Mouse (Mus musculus): ENCODE measurements around the gene Rmi2.
"Not testable (repeated sequence)": the region's sequence is repeated elsewhere in the genome, so short reads cannot be mapped to it uniquely, and the experiment has no call there.

Rmi2 gene

DNA sequence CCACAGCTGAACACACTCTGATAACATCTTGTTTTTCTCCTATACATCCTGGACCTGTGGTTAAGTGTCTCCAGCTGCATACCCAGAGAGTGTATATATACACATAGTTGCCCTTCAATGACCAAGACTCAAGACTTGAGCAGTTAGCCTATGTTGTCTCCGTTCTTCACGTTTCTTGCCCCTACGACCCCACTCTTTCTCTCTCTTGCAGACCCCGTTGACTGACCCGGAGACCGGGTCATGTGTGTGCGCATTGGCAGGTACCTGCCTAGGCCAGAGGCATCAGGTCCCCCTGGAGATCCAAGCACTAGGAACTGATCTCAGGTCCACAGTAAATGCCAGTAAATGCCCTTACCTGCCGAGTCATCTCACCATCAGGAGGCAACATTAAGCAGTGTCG, 7.6 kb upstream of the Rmi2 start:
- DNase-seq (ENCODE audit: low read depth, low spot score), result no peak

DNA sequence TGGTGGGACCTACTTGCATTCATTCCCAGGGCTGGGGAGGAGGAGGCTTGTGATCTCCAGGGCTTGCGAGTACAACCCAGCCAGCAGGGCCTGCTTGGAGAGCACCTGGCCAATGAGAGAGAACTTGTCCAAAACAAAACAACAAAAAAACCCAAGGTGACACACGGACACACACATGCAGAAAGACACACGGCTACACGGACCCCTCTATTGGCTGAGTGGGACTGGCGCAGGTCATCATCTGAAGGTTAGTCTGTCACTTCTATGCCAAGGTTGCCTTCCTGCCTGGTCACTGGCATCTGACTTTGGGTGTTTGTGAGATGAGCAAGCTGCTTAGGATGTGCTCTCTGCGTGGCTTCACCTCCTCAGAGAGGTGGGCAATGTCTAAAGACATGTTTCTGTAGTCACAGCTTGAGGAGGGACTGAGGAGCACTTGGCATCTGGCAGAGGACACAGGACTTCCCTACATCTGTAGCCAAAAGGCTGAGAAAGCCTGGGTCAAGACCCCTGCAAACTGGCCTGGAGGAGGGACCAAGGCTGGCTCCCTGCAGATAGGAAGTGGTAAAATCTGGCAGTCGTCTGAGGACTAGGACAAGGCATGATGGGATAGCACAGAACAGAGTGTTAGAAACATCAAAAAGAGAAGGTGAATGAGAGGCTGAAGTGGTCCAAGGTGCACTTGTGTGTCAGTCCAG, 6.9 kb upstream of the Rmi2 start:
- DNase-seq (ENCODE audit: low read depth, low spot score), result no peak

DNA sequence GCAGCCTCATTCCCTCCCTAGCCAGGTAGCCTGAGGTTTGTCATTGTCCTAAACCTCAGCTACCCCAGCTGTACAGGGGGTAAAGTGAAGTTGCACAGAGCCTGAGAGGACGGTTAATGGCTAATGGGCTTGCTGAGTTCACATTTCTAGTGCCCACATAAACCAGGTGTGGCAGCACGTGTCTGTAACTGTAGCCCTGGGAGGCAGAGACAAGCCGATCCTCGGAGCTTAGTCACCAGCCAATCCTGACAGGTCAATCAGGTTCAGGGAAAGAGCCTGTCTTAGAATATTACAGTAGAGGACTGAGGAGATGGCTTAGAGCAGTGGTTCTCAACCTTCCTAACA, 6.4 kb upstream of the Rmi2 start:
- no peak for DNase-seq (ENCODE audit: low read depth, low spot score)

DNA sequence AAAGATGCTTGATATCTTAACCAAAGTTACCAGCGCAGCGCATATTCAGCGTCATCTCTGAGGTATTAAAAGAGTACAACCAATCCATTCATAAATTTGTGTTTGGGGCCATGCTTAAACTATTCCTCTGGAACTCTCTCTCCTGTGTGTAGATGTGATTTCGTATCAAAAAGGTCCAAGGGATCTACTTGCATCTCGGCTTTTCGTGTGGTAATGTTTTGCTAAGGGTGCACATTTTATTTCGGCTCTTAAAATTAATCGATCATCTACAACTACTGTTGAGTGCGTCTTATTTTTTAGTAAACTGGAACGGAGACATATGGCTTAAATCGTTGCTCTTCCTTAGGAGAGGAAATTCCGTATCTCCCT, 333 bp upstream of the Rmi2 start:
- DNase-seq (ENCODE audit: low read depth, low spot score), result no peak

DNA sequence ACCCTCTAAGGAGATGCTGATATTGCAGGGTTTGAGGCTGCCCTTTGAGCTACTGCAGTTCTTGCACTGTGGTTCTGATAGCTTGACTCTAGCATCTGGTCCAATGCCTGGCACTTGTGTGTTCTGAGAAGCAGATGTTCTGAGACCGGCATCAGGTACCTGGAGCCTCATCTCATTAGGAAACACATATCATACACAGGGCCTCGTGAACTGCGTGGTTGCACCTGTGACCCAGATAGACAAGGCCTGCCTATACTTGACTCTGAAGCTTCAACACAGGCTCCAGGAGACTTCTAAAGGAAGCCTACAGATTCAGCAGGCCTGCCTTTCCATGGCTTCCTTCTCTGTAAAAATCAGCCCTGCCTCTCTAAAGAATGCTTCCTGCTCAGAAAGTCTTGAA, 1.5 kb downstream of the Rmi2 start:
- no peak for DNase-seq (ENCODE audit: low read depth, low spot score)

DNA sequence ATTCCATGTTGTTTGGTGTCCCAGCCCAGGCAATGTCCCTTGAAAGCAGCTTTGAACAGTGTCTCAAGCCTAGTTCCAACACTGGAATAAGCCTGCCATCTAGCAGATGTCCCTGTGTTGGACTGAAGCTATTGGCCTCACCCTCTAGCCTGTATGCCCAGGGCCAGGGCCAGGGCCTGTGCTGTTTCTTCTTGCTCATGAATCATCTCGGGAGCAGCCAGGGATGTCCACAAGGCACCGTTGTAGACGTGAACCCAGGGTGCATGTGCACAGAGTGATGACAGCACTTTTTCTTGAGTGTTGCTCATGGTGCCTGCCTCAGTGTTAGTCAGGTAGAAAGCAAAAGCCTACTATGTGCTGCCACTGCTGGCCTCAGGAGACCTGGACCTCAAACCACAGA, 2.4 kb downstream of the Rmi2 start:
- DNase-seq (ENCODE audit: low read depth, low spot score), result no peak

DNA sequence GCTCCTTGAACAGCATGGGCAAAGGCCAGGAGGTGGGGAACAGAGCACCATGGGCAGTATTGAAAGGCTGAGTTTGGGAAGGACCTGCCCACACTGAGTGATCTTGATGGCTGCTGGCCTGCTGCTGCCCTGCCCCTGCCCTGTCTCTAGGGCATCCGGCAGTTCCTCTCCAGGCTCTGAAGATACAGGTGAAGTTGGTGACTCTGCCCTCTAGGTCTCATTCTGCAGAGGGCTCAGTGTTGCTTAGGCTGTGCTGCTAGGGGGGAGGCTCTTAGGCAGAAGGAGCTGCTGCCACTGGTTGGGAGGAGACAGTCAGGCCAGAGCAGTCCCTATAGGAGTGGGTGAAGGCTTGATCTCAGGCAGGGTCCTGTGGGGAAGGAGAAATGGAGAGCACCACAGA, 3.0 kb downstream of the Rmi2 start:
- no peak for DNase-seq (ENCODE audit: low read depth, low spot score)

DNA sequence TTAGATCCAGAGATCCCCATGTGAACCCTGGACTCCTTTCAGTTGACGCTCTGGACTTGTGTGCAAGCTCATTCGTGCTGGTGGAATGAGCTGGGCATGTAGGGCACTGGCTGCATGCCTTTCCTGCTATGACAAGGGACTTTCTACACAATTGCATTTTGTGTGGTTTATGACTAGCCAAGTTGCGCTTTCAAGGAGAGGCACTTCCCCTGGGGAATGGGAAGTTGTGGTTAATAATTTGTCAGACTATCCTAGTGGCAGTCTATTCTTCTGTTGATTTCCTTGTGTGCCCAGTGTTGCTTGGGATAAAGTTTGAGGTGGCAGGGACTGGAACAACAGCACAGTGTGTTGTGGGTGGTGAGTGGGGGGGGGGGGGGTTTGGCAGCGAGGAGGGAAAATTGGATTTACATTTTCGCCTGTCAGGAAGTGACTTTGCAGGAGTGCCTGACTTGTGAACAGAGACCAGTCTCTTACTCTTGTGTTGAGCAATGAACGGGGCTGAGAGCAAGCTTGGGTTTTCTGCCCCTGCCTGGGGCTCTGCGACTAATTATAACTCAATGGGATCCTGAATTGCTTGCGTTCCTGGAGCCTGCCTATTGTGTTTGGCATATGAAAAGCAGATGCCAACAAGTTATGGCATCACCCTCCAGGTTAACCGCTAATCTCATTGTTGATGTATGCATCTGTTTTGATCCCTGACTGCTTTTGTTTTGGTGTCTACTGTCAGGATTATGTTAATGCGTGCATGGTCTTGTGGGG, 3.8 kb downstream of the Rmi2 start:
- no peak for DNase-seq (ENCODE audit: low read depth, low spot score)

DNA sequence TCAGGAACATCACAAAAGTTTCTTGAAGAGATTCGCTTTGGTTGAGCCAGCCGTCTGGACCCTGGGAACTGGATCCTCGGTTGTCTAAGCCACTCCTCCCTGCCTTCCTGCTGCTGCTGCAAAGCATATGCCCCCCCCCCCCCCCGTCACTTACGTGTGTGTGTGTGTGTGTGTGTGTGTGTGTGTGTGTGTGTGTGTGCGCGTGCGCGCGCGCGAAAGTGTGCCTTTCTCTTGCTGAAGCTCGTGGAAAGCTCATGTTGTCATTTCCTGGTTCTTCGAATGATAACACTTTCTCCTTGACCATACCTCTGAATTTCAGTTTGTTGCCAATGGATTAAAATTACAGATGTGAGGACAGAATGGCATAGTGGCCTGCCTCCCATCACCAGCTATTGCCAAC, 5.2 kb downstream of the Rmi2 start:
- no peak for DNase-seq (ENCODE audit: low read depth, low spot score)

DNA sequence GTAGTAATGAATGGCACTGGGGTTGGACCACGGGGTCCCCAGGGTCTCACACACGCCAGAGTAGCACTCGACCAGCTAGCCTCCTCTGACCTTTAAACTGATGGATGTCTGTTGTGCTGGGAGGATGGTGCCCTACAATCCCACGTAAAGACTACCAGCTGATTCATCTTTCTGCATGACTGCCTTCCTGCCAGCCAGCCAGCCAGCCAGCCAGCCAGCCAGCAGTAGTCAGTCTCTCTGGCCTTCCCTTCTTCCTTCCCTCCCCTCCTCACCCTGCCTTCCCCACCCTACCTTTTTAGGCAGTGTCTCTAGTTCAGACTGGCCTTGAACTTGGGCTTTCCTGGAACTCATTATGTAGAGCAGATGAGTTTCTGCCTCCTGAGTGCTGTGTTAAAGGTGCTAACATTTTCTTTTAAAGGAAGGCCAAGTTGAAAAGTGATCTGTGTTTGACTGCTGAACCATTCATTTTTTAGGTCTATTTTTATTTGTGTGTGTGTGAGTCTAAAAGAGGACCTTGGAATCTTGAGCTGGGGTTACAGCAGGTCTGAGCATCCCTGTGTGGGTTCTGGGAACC, 7.5 kb downstream of the Rmi2 start:
- DNase-seq (ENCODE audit: low read depth, low spot score), result peak; percentile 86

DNA sequence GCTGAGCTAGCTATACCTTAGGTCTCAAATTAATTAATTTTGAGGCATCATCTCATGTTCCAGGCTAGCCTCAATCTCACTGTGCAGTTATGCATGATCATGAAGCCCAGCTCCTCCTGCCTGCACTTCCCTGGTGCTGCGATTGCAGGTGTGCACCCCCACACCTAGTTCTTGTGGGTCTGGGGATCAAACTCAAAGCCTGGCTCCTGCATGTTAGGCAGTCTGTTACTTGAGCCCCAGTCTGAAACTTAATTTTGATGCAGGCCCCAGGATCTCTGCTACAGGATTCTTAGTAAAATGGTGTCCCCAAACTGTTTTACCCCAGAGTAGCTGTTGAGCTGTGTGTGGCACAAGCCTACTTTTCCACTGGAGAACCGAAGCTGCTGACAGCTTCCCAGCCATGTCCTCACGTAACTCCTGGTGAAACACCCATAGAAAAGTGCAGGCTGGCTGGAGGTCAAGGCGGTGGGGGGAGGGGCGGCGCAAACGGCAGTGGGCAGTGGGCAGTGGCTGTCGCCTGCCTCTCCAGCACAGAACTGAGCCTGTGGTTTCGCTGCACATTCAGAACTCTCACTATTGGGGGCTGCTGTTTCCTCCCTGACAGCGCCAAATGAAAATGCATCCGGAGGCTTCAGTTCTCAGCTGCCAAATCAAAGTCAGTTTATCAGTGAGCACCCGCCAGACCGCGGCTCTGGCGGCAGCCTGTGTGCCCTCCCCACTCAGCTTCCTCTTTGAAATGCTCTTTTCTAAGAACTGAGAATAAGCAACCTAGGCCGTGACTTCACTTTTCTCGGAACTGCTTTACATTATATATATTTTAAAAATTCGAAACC, 8.8 kb downstream of the Rmi2 start:
- peak; percentile 63 for DNase-seq (ENCODE audit: low read depth, low spot score)

DNA sequence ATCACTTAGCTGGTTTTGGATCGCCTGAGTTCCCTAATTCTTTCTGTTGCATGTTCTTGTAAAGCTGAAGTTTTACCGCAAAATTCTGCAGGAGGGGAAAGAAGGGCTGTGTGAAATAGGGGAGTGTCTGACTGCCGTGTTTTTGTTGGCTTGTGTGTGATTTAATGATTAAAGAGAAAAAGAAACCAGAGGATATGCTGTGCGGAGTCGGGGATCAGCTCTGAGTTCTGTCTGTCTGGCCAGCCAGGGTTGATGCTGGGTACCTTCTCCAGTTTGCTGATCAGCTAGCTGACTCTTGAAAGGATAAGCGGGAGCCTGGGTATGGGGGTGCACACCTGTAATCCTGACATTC, 9.4 kb downstream of the Rmi2 start:
- no peak for DNase-seq (ENCODE audit: low read depth, low spot score)

DNA sequence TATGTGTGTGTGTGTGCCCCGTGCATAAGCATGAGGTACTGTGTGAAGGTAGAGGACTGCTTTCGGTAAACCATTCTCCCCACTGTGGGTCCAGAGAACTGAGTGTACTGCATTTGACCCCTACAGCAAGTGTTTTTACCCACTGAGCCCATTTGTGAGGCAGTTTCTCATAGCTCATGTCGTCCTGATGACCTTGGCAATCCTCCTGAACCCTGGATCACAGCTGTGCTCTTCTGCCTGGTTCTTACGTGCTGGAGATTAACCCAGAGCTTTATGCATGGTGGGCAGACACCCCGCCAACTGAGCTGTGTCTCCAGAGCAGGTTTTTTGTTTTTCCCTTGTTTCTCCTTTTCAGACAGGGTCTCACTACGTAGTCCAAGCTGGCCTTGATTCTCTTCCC, 11.1 kb downstream of the Rmi2 start:
- no peak for DNase-seq (ENCODE audit: low read depth, low spot score)

DNA sequence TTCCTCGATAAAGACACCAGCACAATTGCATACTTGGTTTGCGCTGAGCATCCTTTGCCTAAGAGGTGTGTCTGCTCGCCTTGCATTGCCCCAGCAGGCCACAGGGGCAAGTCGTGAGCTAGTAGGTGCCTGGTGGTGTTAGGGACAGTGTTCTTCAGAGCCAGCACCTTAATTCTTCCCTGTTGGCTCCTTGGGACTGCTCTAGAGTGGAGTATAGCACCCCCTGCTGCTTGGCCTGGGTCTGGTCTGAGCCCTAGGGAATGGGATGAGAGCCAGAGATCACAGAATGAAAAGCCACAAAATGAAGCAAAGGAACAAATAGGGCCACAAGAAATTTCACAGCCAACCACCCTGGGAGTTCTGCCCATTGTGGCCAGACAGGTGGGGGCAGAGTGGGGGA, 11.6 kb downstream of the Rmi2 start:
- DNase-seq (ENCODE audit: low read depth, low spot score), result peak; percentile 87

DNA sequence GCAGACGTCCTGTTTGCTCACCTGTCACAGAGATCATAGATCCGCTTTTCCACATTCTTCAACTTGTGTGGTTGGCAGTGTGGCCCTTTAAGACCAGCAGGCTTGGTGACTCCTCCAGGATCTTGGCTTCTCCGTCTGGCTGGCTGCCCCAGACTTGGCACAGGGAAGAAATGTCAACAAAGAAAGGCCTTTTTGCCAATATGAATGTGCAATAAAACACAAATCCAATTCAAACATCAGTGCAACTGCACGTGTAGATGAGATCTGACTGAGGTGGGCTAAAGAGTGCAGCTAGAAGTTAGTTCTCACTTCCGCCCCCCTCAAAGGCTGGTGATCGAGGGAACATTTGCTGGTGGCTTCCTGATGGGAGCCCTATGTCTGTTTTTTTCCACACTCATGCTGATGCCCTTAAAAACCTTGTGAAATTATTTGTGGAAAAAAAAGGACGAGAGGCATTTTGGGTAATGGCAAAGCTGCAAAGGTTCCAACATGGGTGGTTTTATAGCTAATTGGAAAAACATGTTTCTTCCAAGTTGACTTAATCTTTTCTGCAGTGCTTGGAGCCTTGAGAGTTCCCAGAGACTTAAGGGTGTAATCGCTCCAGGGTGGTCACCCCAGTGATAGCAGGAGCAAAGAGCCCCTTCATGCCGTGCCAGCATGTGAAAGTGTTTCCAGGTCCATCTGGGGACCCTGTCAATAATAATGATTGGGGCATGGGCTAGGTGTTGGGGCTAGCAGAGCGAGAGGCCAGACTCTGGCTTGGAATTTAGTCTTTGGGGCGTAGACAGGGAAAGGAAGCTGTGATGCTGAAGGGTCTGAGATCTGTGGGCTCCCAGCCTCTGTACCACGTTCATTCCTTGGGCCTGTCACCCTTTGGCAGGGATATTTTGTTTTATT, 15.4 kb downstream of the Rmi2 start:
- DNase-seq (ENCODE audit: low read depth, low spot score), result peak; percentile 68

DNA sequence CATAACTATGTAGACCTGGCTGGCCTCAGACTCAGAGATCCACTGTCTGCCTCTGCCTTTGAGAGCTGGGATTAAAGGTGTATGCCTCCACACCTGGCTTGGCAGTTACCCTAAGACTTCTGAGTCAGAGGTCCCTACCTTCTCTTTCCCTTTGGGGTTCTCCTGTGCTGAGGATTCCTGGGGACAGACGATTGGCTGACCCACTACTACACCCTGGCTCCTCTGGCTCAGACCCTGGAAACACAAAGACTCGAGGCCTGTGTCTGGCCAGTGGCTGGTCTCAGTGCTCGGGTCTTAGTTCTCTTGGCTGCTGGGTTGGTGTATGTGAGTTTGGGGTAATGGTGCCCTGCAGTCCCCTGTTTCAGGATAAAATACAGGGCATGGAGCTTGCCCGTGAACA, 16.0 kb downstream of the Rmi2 start:
- DNase-seq (ENCODE audit: low read depth, low spot score), result no peak

DNA sequence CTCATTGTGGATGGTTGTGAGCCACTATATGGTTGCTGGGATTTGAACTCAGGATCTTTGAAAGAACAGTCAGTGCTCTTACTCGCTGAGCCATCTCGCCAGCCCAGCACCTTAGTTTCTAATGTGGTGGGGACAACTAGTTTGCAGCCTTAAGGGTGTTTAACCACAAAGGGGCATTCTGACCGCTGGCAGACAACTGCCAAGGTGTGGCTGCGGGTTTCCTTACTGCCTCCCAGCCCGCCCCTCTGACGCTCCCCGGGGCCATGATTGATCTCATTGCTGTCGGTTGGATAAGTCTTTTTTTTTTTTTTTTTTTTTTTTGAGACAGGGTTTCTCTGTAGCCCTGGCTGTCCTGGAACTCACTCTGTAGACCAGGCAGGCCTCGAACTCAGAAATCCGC, 17.4 kb downstream of the Rmi2 start:
- not testable (repeated sequence) for DNase-seq (ENCODE audit: low read depth, low spot score)

DNA sequence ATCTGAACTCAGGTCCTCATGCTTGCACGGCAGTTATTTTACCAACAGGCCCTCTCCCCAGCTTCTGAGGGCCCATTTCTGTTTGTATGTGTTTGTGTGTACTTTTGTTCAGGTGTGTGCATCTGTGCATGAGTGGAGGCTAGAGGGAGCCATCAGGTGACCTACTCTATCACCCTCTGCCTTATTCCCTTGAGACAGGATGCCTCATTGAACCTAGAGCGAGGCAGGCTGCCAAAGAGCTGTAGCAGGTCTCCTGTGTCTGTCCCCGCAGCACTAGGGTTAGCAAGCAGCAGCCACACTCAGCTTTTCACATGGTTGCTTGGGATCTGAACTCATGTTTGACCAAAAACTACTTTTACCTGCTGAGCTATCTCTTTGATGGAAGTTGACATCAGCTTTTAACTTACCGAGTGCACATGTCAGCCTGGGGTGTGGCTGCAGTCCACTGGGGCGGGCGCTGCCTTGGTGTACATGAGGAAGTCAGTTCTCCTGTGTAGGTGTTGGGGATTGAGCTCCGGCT, 24.9 kb downstream of the Rmi2 start:
- no peak for DNase-seq (ENCODE audit: low read depth, low spot score)

DNA sequence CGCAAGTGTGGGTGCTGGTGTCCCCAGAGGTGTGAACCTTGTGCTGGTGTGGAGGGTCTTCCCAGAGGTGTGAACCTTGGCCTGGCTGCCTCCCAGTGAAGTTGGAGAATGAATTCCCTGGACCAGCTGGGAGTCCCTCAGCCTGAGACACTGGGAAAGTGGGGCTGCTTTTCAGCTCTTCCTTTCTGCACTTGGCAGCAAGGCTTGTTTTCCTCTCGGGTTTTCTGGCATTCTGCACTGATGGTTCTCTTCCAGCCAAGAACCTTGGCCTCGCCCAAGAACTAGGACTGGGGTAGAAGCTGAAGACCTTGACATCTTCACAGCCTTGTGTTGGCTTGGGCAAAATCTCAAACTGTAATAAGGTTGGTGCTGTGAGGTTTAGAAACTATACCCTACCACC, 26.5 kb downstream of the Rmi2 start:
- DNase-seq (ENCODE audit: low read depth, low spot score), result peak; percentile 69

DNA sequence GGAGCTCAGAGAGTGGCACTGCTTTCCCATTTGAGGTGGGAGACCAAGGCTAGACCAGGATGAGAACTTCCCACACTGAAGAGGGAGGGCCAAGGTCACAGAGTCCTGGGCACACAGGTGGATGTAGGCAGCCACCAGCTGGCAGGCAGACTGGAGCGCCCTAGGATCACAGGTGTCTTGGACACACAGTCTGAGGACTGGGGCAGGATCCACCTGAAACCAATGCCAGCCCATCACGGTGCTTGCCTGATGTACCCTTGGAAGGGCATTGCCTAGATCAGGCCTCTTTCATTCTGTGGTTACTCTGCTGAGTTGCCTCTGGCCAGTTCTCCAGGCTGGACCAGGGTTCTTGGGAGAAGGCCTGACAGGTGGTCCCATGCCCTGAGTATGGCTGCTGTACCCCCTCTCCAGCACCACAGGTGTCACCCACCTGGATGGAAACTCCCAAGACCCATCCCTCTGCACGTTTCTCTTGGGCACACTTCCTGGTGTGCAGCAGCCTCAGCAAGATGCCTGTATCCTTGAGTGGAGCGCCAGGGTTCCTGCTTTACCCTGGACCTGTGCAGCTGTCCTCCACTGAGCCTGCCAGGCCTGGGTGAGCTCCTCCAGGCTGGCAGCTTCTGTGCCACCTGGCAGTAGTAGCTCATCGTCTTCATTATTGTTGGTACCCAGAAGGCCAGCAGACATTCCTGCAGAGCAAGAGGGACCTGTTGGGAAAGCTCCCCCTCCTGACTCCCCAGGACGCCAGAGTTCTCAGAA, 30.2 kb downstream of the Rmi2 start:
- DNase-seq (ENCODE audit: low read depth, low spot score), result no peak

DNA sequence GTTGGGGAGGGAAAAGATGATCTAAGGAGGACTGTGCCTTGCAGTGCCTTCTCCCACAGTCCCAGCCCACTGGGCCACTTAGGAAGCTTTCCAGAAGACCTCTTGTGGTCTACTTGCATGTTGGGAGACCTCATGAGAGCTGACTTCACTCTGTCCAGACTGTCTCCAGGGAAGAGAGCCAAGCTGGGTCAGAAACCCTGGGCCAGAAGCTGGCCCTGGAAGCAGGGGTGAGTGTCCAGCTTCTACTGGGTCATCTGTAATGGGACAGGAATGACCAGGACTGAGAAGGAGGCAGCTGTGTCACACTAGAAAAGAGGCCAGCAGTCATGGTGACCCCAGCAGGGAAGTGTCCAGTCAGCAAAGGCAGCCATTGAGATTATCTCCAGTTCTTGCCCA, 30.7 kb downstream of the Rmi2 start:
- DNase-seq (ENCODE audit: low read depth, low spot score), result peak; percentile 70

Data from skeletal muscle tissue, adult 2 months (tissue).